Mouse (Mus musculus) ES-CJ7 (cell line): ENCODE results near the gene Rapgef1.

Experiments used
- DNase-seq: peaks from one replicate; pipeline ENCODE4 v3.0.0; 2011; ENCODE audit warnings: low read depth, low spot score

The Rapgef1 gene

DNA sequence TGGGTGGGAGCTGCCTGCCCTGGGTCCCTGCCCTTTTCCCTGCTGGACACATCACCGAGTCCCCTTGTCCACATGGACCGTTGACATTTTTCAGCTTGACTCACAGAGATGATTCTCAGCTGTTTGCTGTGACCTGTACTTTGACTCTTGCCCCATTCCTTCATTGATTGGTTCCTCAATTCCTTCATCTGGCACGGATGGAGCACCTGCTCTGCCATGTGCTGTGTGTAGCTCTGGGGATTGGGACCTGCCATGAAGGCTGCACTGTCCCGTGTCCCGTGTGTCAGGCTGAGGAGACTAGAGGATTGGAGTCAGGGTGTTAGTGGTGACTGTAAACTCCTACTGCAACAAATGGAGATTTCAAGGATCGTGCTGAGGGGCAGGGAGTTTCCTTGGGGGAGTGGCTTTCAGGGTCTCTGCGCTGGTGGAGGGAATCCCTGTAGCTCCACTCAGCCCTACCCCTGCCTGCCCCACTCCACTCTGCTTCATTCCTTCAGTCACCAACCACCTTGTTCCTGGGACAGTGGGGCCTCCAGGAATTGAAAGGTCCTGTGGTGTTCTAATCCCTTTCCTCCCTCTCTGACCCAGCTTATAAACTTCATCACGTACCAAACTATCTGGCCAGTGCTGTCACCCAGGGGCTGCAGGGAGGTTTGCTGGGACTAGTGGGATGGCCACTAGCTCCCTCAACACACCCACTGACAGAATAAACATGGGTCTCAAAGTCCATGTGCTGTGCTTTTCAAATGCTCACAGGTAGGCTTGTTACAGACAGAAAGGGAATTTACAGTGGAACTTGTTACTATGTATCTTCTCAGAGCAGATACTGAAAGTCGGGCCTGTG is 3.9 kb downstream of the Rapgef1 start:
- no peak for DNase-seq

DNA sequence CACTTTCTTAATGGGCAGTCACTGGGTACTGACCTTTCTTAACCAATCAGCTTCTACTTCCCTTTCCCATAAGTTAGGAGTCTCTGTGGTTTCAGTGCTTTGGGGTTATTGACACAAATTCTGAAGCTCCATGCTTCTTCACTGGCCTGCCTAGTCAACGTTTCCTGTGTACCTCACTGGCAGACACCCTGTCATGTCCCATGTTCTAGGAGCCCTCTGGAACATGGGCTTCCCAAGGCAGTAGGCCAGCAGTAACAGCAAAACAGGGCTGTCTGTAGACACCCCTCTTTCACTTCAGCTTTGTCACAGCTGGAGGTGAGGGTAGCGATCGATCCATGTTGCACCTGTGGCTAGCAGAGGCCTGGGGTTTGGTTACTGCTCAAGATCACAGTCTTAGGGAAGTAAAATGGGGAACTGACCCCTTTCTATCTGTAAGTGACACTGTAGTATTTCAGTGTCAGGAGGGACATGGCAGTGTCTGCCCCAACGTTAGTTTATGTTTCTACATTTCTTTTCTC is 4.6 kb downstream of the Rapgef1 start:
- no peak for DNase-seq

DNA sequence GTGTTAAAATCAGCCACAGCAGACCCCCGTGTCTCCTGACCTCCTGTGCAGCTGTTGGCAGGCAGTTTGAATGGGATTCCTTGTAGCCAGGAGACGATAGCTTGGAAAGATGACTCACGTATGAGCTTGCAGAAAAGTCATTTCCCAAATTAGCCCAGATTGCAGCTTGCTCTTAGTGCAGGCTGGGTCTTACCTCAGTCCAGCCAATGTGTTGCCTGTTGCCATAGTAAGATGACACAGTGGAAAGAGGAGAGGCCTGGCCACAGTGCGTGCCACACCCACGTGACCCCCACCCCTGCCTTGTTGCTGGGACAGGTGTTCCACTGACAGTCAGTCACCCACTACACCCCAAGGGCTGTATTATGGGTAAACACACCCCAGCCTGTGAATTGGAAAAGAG is 5.2 kb downstream of the Rapgef1 start:
- DNase-seq = no peak

DNA sequence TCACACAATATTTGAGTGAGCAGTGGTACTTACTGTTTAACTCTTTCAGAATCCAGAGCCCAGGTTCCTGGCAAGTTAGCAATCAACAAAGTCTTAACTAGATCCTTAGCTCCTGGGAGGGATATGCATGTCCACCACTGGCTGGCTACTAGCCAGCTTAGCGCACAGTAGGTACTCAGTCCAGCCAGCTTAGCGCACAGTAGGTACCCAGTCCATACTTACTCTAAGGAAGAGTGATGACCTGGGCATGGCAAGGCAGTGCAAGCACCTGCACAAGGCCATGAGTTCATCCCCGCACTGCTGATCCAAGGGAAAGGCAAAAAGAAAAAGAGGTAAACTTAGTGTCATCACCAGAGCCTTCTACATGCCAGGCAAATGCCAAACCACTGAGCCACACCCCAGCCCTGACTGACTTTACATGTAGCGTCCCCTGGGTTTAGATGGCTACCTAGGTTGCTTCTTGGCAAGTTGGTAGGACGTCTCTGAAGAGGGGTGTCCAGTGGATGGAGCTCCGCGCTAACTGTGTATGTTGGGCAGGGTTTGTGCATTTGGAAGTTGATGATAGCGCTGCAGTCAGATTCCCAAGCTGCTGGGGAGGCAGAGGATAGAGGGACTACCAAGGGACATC is 6.2 kb downstream of the Rapgef1 start:
- DNase-seq = no peak

DNA sequence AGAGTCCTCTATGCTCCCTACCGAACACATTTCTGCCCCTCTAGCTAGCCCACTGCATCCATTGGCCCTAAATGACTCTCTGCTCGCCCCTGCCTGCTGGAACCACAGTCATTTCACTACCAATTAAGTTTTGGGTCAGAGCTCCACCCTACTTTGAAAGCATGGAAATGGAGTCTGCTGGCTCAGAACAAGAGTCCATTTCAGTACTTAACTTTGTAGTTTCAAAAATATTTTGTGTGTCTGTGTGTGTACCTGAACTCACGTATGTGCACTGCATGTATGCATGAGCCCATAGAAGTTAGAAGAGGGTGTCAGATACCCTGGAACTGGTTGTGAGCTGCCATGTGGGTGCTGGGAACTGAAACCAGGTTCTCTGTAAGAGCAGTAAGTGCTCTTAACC is 7.8 kb downstream of the Rapgef1 start:
- DNase-seq = no peak

DNA sequence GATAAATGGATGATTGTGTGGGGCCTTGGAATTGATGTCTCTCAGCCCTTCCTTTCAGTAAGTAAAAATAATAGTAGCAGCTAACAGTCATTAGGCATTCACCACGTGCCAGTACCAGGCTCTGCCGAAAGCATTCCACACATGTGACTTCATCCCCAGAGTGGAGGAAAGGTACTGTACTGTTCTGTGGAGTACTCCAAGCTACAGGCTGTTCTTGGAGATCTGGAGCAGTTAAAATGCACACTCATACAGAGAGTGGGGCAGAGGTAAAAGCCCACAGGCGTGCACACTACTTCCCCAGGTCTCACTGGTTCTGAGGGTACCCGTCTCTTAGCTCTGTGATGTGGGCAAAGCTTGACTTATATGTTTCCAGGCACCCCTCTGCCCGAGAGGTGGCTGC is 8.7 kb downstream of the Rapgef1 start:
- no peak for DNase-seq

DNA sequence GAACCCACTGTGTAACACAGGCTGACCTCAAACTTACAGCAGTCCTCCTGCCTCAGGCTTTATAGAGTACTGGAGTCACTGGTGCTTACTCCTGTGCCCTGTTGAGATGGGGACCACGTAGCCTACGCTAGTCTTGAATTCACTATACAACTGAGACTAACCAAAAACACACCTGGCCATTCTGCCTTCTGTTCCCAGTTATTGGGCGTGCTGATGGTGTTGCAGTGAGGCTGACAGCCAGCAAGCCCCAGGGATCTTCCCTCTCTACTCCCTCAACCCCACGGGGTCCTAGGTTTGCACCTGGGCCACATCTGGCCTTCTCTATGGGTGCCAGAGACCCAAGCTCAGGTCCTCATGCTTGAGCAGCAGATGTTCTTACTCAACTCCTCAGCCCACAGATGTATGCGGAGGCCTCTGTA is 9.3 kb downstream of the Rapgef1 start:
- DNase-seq = no peak

DNA sequence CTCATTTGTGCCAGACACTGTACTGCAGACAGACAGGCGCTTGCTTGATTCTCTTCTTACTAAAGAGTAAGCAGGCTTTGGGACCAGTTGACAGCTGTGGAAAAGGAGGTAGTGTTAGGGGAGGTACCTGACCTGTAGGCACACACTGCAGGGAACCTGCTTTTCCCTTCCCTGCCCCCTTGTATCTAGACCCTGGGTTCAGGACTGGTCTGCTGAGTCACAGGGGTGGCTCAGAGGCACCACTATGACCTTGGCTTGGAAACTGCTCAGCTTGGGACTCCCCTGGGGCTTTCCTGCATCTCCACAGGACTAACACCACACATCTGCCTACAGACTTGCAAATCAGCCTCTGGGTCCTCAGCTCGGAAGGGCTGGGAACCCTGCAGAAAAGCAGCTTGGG is 9.8 kb downstream of the Rapgef1 start:
- peak; percentile 97 for DNase-seq

DNA sequence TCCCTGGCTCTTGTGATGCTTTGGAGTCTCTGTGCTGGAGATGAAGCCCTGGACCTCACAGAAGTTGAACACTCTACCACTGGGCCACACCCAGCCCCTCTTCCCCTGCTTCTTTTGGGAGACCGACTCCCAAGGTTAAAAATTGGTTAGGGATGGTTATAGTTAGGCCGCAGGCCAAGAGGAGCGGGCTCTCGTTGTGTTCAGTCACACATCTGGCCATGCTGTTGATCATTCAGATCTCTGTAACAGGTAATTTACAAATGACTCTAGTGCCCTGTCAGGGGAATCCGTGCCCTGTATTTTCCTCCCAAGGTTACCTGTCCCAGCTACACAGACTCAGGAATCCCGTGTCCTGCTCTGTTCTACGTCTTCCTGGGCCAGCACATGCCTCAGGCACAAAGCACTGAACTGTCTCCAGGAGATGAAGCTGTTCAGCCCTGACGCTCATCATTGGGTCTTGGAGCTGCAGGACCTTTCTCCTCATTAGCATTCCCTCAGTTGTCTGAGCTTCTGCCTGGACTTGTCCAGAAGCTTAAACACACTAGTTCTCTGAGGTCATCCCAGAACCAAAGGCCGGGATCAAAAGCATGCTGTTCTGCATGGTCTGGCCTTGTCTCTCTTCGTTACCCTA is 10.7 kb downstream of the Rapgef1 start:
- DNase-seq = peak; percentile 68

DNA sequence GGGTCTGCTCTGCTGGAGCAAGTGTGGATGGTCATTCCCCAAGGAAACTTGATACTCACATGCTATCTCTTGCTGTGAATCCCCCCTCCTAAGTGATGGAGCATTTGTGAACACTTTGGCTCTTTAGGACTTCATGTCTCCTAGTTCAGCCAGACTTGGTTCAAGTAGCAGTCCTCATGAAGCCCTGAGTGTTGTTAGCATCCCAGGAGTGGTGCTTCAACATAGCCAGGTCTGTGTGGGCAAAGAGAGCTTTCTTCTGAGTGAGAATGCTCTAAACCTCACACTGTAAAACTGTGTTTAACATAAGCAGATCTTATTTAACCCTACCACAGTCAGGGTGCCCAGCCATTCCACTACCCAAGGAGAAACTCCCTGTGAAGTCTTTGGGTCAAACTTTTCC is 11.5 kb downstream of the Rapgef1 start:
- no peak for DNase-seq

DNA sequence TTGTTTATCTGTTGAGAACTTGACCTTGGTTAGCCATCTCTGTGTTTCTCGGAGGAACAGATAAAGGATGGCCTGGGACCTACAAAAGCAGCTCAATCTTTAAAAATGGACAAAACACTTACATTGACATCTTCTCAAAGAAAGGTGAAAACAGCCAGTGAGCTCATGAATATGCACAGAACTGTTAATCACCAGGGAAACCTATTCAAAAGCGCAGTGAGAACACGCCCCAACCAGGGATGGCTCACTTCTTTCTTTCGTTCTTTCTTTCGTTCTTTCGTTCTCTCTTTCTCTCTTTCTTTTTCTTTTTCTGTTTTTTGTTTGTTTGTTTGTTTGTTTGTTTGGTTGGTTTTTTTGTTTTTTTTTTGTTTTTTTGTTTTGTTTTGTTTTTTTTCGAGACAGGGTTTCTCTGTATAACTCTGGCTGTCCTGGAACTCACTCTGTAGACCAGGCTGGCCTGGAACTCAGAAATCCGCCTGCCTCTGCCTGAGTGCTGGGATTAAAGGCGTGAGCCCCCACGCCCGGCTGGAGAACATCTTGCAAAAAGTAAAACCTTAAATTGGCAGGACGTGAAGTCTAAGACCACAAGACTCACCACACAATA is 12.1 kb downstream of the Rapgef1 start:
- peak; percentile 65 for DNase-seq

DNA sequence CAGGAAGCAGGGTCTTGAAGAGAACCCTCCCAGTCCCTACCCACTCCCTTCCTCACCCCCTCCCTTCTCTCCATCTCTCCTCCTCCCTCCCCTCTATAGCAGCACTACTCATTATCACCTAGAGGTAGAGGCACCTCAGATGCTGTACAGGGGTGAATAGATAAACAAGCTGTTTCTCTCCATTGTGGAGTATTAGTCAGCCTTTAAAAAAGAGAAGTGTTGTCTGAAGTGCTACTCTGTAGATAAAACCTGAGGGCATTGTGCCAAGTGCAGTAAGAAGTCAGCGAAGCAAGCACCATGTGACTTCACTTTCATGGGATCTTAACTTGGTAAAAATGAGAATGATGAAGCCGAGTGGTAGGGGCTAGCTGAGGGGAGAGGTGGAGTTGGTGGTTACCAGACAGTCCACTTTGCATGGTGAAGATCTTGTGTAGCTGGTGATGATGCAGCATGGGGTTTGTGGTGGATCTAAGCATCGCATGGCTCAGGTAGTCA is 12.7 kb downstream of the Rapgef1 start:
- DNase-seq = peak; percentile 52

DNA sequence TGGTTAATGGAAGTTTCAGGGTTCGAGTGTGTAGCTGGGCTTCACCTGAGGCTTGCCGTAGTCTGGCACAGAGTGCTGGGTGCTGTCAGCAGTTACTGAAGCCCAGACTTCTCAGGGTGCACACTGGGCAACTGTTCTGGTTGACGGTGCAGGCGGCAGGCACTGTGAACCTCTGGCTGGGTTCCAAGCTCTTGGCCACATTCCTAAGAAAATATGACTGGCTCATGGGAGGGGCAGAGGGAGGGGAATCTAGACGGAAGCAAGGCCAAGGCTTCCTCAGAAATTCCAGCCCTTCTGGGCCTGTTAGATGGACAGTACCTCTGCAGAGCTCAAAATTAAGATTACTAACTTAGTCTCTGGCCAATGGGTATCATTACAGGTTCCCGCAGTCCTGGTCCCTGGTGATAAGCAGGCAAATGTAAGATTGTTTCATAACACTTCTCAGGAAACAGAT is 13.6 kb downstream of the Rapgef1 start:
- DNase-seq = no peak

DNA sequence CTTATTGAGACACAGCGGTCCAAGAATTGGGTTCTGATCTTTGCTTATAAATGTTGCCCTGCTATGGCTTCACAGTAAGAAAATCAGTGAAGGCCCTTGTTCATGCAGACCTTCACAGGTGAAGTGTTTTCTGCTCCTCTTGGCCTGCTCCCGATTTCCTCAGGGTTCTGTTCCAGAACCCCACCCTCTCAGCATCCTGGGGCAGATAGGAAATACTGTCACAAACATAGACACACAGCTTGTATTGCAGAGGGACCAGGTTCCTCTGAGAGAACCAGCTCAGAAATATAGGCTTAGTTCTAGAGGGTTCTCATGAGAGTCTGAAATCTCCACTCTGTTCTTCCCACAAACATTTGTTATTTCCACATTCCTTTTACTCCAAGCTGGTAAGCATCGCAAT is 14.3 kb downstream of the Rapgef1 start:
- DNase-seq = no peak

DNA sequence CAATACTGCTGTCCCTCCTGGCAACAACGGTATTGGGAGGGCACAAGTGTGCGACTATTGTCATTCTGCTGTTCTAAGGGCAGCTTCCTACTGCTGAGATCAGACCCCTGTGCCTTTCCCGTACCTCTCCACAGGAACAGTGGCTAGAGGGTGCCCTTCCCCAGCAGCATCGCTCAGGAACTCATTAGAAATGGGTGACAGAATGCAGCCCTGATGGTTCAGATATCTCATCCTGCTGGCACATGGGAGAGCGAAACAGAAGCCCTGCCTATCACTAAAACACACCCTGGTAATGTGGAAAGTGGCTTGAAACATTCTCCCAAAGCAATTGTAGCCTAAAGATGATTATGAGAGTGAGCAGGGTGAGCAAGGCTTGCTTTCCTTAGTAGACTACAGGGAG is 15.0 kb downstream of the Rapgef1 start:
- DNase-seq = no peak

DNA sequence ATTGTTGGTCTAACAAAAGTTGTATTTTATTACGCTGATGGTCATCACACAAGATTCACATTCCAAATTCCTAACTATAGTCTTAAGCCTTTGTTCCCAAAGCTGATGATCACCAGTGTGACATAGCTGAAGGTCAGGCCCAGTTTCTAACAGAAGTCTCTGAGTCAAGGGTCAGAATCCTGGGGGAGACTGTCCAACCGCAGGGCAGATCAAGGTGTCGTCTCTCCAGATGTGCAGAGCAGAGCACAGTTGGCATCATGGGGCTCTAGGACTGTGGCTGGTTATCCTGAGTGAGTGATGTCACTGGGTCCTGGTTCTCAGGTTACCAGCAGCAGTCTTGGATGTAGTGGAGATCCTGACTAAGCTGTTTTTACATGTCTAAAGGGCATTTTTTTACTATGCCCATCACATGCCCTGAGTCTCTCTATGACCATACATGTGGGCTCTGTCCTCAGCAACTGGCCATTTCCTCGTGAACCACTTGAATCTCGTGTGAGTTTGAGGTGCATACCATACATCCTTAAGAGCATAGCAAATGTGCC is 16.5 kb downstream of the Rapgef1 start:
- DNase-seq = no peak

DNA sequence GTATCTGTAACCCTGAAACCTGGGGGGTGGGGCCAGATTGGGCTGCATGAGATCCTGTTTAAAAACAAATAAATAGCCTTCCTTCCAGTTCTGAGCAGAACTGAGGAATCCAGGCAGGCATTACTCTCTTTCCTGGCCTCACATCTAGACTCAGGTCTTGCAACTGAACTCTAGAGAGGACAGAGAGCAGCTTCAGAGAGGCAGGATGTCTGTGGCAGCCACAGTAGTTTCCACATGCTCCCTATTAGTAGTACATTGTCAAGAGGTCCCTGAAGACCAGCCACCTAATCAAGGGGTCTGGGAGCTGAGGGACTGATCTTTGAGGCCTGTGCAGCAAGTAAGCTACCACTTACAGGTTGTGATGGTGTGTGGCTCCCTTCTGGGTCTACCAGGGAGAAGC is 18.0 kb downstream of the Rapgef1 start:
- no peak for DNase-seq

DNA sequence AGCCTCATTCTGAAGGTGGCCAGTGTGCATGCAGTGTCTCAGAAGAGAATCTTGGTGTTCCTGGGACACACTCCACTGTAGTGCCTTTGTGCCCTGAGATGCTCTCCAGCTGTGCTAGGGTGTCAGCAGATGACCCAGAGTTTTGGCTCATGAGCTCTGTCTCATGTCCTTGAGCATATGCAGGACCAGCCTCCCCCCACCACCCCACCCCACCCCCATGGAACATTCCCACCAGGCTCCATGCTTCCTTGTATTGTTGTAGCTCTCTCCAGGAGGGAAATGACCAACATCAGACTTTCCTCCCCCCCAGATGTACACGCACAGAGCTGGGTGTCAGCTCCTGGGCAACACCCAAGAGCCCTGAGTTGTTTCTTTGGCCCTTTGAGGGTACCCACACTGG is 19.9 kb downstream of the Rapgef1 start:
- no peak for DNase-seq

DNA sequence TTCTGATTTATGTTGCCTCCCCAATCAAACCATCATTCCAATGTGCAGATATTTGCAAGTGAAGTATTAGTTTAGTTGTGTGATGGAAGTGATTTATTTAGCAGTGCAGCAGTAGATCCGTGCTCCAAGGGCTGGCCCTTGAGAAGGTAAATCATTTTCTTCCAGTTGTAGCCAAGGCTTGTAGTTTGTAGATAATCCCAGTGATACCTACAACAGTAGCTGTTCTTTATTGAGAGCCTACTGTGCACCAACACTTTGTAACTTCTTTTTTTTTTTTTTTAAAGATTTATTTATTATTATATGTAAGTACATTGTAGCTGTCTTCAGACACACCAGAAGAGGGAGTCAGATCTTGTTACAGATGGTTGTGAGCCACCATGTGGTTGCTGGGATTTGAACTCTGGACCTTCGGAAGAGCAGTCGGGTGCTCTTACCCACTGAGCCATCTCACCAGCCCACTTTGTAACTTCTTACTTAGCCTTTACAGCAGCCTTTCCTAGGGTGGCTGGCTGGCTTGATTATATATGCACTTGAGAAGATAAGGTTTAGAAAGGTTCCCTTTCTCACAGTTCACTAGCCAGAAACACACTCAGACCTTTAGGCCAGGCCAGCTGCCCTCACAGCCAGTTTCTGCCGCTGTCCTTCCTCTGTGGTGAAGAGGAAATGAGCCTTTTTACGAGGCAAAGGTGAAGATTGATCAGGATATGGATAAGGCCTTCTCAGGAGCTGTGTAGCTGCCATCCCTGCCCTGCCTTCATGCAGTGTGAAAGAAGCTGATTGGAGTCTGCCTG is 20.6 kb downstream of the Rapgef1 start:
- no peak for DNase-seq

DNA sequence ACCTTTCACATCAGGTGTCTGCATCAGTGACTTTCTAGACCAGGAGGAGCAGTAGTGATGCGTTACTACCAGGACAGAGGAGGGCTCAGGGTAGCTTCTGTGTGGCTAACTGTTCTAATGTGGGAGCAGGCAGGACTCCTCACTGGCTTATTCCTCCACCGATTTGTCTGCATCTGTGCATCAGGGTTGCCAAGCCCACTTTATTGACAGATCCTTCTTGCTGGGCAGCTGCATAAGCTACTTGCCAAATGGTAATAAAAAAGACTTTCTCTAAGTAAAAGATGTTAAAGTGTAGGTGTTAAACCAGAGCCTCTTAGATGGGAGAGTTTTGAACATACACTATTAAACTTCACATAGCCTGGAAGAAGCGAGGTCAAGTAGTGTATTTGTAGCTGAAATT is 22.2 kb downstream of the Rapgef1 start:
- no peak for DNase-seq

DNA sequence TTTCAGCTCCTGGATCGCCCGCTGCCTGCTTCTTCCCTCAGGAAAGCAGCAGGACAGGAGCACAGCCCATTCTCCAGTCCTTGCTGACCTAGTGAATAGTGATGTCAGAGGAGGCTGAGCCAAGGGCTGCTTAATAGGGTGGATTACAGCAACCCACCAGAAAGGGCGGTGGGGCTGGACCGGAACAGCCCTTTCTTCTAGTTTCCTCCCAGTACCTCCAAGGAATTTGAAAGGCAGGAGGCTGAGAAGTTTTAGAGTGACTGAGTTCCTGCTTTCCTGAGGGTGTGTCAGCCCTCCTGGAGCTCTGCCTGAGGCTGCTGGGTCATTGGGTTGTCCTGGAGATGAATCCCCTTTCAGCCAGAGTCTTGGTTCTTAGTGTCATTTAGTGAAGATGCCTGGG is 23.9 kb downstream of the Rapgef1 start:
- peak; percentile 92 for DNase-seq
